Mouse (Mus musculus): ENCODE results near the gene Gm6592. TPM values are rescaled to one million over a fixed set of nuclear protein-coding genes. Genes with fewer than 3 reads are reported as not detected.

Gm6592 gene
- polyA plus RNA-seq, 1 experiment, result not detected

GRCm38 (mm10) chrX:8891975-8892342 is 48.2 kb downstream of the Gm6592 start:
- Histone ChIP-seq H3K27me3 (ENCODE audit: control insufficient read depth, insufficient read depth, low read length, poor library complexity, severe bottlenecking) (peaks cover 6% of the 10 kb centered on the region), H3K36me3 (ENCODE audit: control insufficient read depth, insufficient read depth, low read length, poor library complexity, severe bottlenecking) (no peaks in the 10 kb centered on the region), H3K4me1 (ENCODE audit: control insufficient read depth, insufficient read depth, low read length) (no peaks in the 10 kb centered on the region), H3K4me3 (ENCODE audit: low read depth, low read length) (no peak overlapping the region), H3K9ac (ENCODE audit: low read depth, poor library complexity, severe bottlenecking) (no peak overlapping the region), H3K27ac (ENCODE audit: insufficient read depth, low read length) (no peak overlapping the region), H3K9me3 (replicated peaks; ENCODE audit: control insufficient read depth, insufficient read depth, low read length, poor library complexity, severe bottlenecking) (no peaks in the 10 kb centered on the region)
- no peak for TF ChIP-seq EP300 (IDR thresholded peaks at IDR 0.05; ENCODE audit: insufficient read depth, low read depth, low read length)
- TF ChIP-seq CTCF (IDR thresholded peaks at IDR 0.05; ENCODE audit: low read depth, low read length), result no peak
- TF ChIP-seq POLR2A (IDR thresholded peaks at IDR 0.05; ENCODE audit: insufficient read depth, low read length), result no peak

- Histone ChIP-seq H3K27me3 (ENCODE audit: control insufficient read depth, insufficient read depth, low read length, poor library complexity, severe bottlenecking) (peaks cover 6% of the 10 kb centered on the region), H3K9ac (ENCODE audit: low read depth, poor library complexity, severe bottlenecking) (peak within 1 kb of the TSS; percentile 76), H3K4me1 (ENCODE audit: control insufficient read depth, insufficient read depth, low read length) (no peaks in the 10 kb centered on the region), H3K9me3 (replicated peaks; ENCODE audit: control insufficient read depth, insufficient read depth, low read length, poor library complexity, severe bottlenecking) (no peaks in the 10 kb centered on the region), H3K4me3 (ENCODE audit: low read depth, low read length) (peak within 1 kb of the TSS; percentile 75), H3K36me3 (ENCODE audit: control insufficient read depth, insufficient read depth, low read length, poor library complexity, severe bottlenecking) (no peaks in the 10 kb centered on the region), H3K27ac (ENCODE audit: insufficient read depth, low read length) (no peak within 1 kb of the TSS)
- TF ChIP-seq EP300 (IDR thresholded peaks at IDR 0.05; ENCODE audit: insufficient read depth, low read depth, low read length) (no peak), POLR2A (IDR thresholded peaks at IDR 0.05; ENCODE audit: insufficient read depth, low read length) (no peak), CTCF (IDR thresholded peaks at IDR 0.05; ENCODE audit: low read depth, low read length) (no peak)
Observed at GRCm38 (mm10) chrX:8892343-8893155, 48.8 kb downstream of the Gm6592 start, which contains the start of gene B630019K06Rik. TSS of gene B630019K06Rik (plus strand) at chrX:8892382.

GRCm38 (mm10) chrX:8893182-8893651 is 49.4 kb downstream of the Gm6592 start:
- H3K27me3 ChIP-seq (ENCODE audit: control insufficient read depth, insufficient read depth, low read length, poor library complexity, severe bottlenecking), result peaks cover 6% of the 10 kb centered on the region
- peak overlapping the region; percentile 75 for H3K4me3 ChIP-seq (ENCODE audit: low read depth, low read length)
- TF ChIP-seq POLR2A (IDR thresholded peaks at IDR 0.05; ENCODE audit: insufficient read depth, low read length), result no peak
- no peak for TF ChIP-seq CTCF (IDR thresholded peaks at IDR 0.05; ENCODE audit: low read depth, low read length)
- no peak for TF ChIP-seq EP300 (IDR thresholded peaks at IDR 0.05; ENCODE audit: insufficient read depth, low read depth, low read length)
- no peak overlapping the region for H3K27ac ChIP-seq (ENCODE audit: insufficient read depth, low read length)
- no peaks in the 10 kb centered on the region for H3K9me3 ChIP-seq (replicated peaks; ENCODE audit: control insufficient read depth, insufficient read depth, low read length, poor library complexity, severe bottlenecking)
- peak overlapping the region; percentile 76 for H3K9ac ChIP-seq (ENCODE audit: low read depth, poor library complexity, severe bottlenecking)
- no peaks in the 10 kb centered on the region for H3K36me3 ChIP-seq (ENCODE audit: control insufficient read depth, insufficient read depth, low read length, poor library complexity, severe bottlenecking)
- no peaks in the 10 kb centered on the region for H3K4me1 ChIP-seq (ENCODE audit: control insufficient read depth, insufficient read depth, low read length)

Other genes starting within 250 kb of the Gm6592 start
- not detected in 2 replicates for gene Ssxb8, start 153.2 kb upstream of the Gm6592 start, polyA plus RNA-seq (2011; ENCODE audit: insufficient read depth, insufficient read length, low read depth, missing spikeins)
- gene Ssx9, start 95.6 kb upstream of the Gm6592 start, polyA plus RNA-seq (2011; ENCODE audit: insufficient read depth, insufficient read length, low read depth, missing spikeins), result not detected in 2 replicates
- not detected in 2 replicates for gene Ssxb5, start 40.3 kb upstream of the Gm6592 start, polyA plus RNA-seq (2011; ENCODE audit: insufficient read depth, insufficient read length, low read depth, missing spikeins)
- not detected in 2 replicates for gene Gm5751, start 30.3 kb downstream of the Gm6592 start, polyA plus RNA-seq (2011; ENCODE audit: insufficient read depth, insufficient read length, low read depth, missing spikeins)
- 0.52 and 0.61 TPM in 2 replicates for gene B630019K06Rik, start 48.4 kb downstream of the Gm6592 start, polyA plus RNA-seq (2011; ENCODE audit: insufficient read depth, insufficient read length, low read depth, missing spikeins)
- gene Fthl17b, start 119.0 kb downstream of the Gm6592 start, polyA plus RNA-seq (2011; ENCODE audit: insufficient read depth, insufficient read length, low read depth, missing spikeins), result not detected in 2 replicates
- gene Fthl17c, start 132.6 kb downstream of the Gm6592 start, polyA plus RNA-seq (2011; ENCODE audit: insufficient read depth, insufficient read length, low read depth, missing spikeins), result 1.6 and 2.9 TPM in 2 replicates
- not detected in 2 replicates for gene Fthl17d, start 142.8 kb downstream of the Gm6592 start, polyA plus RNA-seq (2011; ENCODE audit: insufficient read depth, insufficient read length, low read depth, missing spikeins)
- not detected in 2 replicates for gene Fthl17e, start 189.5 kb downstream of the Gm6592 start, polyA plus RNA-seq (2011; ENCODE audit: insufficient read depth, insufficient read length, low read depth, missing spikeins)
- 1.6 TPM in 1 of 2 replicates, not detected in the other for gene Fthl17f, start 219.0 kb downstream of the Gm6592 start, polyA plus RNA-seq (2011; ENCODE audit: insufficient read depth, insufficient read length, low read depth, missing spikeins)

Data from ES-Bruce4 (cell line).